Mouse (Mus musculus) forebrain, embryonic 12.5 days (tissue): ENCODE measurements around the gene Col5a3. TPM values are rescaled to one million over a fixed set of nuclear protein-coding genes. Genes with fewer than 3 reads are reported as not detected.
"Not testable (repeated sequence)": the region's sequence is repeated elsewhere in the genome, so short reads cannot be mapped to it uniquely, and the experiment has no call there.

ENCODE experiments used
- ATAC-seq: fragments of 200-750 bp; cut with Nextera tagmentation; 2 replicates; pipeline ENCODE4 v1.8.0; 2017; ENCODE audit warnings: moderate TSS enrichment; ENCODE audit not compliant: low FRiP score
- H3K27ac ChIP-seq: fragments of 300-500 bp; sonication (generic); 2 replicates; pipeline ENCODE4 v1.5.1; 2016; ENCODE audit warnings: mild to moderate bottlenecking
- H3K27me3 ChIP-seq: fragments of 300-500 bp; sonication (generic); 2 replicates; pipeline ENCODE4 v1.6.1; 2016; ENCODE audit warnings: mild to moderate bottlenecking
- H3K36me3 ChIP-seq: fragments of 300-500 bp; sonication (generic); replicated peaks from 2 replicates; pipeline ENCODE4 v1.6.1; 2016; ENCODE audit warnings: mild to moderate bottlenecking
- H3K4me1 ChIP-seq: fragments of 300-500 bp; sonication (generic); 2 replicates; pipeline ENCODE4 v1.6.1; 2016
- H3K4me2 ChIP-seq: fragments of 300-500 bp; sonication (generic); 2 replicates; pipeline ENCODE4 v1.6.1; 2016; ENCODE audit warnings: mild to moderate bottlenecking, moderate library complexity
- H3K4me3 ChIP-seq: fragments of 300-500 bp; sonication (generic); replicated peaks from 2 replicates; pipeline ENCODE4 v1.5.1; 2016; ENCODE audit warnings: mild to moderate bottlenecking
- H3K9ac ChIP-seq: fragments of 300-500 bp; sonication (generic); 2 replicates; pipeline ENCODE4 v1.6.1; 2016; ENCODE audit warnings: mild to moderate bottlenecking
- H3K9me3 ChIP-seq: fragments of 300-500 bp; sonication (generic); 2 replicates; pipeline ENCODE4 v1.6.1; 2016
- WGBS: fragments of 180-500 bp; shearing (Covaris S2); methylation state at CpG from one replicate; pipeline ENCODE4 v1.1.7; 2016; 5-methylcytosine and 5-hydroxymethylcytosine counted together
- polyA plus RNA-seq: library from polyadenylated mRNA; unstranded; fragments of >200 nt; fragmentation: Nextera tagmentation; extraction: Ambion mirVana; gene quantifications from 2 replicates; pipeline ENCODE4 v1.2.1, GENCODE M21; 2016

Gene Col5a3
- 0.29 and 0.55 TPM in 2 replicates for polyA plus RNA-seq

- Histone ChIP-seq H3K9me3 (no peaks in the 10 kb centered on the region), H3K9ac (peak within 1 kb of the TSS; percentile 12; the same call in 1 of the 2 replicates), H3K4me2 (peak within 1 kb of the TSS; percentile 55), H3K27me3 (peaks cover 57% of the 10 kb centered on the region), H3K4me3 (peak within 1 kb of the TSS; percentile 25), H3K27ac (no peak within 1 kb of the TSS), H3K4me1 (peaks cover 13% of the 10 kb centered on the region), H3K36me3 (no peaks in the 10 kb centered on the region)
- ATAC-seq: peak; percentile 61; the same call in 1 of the 2 replicates
- 4% methylated on average over 28 of the region's 29 CpGs for WGBS
Measured at GRCm38 (mm10) chr9:20814521-20815272, at the start of gene Col5a3. Gene Col5a3, minus strand, starts transcription at chr9:20815067.

GRCm38 (mm10) chr9:20862225-20862624, 47.4 kb upstream of the Col5a3 start:
- WGBS: 59% methylated on average over 4 of the region's 4 CpGs
- no peaks in the 10 kb centered on the region for H3K36me3 ChIP-seq
- no peak overlapping the region for H3K9ac ChIP-seq
- peaks cover 42% of the 10 kb centered on the region for H3K27me3 ChIP-seq
- H3K9me3 ChIP-seq: no peaks in the 10 kb centered on the region
- H3K4me3 ChIP-seq: no peak overlapping the region
- H3K4me1 ChIP-seq: no peaks in the 10 kb centered on the region
- no peak overlapping the region for H3K4me2 ChIP-seq
- no peak overlapping the region for H3K27ac ChIP-seq
- no peak for ATAC-seq

GRCm38 (mm10) chr9:20861821-20862220, 47.0 kb upstream of the Col5a3 start:
- Histone ChIP-seq H3K9me3 (no peaks in the 10 kb centered on the region), H3K36me3 (no peaks in the 10 kb centered on the region), H3K27ac (no peak overlapping the region), H3K4me2 (no peak overlapping the region), H3K4me3 (no peak overlapping the region), H3K27me3 (peaks cover 38% of the 10 kb centered on the region), H3K4me1 (no peaks in the 10 kb centered on the region), H3K9ac (no peak overlapping the region)
- ATAC-seq: no peak
- WGBS: 8% methylated on average over 4 of the region's 4 CpGs

- no peaks in the 10 kb centered on the region for H3K4me1 ChIP-seq
- no peaks in the 10 kb centered on the region for H3K9me3 ChIP-seq
- H3K9ac ChIP-seq: no peak overlapping the region
- H3K27me3 ChIP-seq: peaks cover 23% of the 10 kb centered on the region; the same call in 1 of the 2 replicates
- no peak overlapping the region for H3K4me3 ChIP-seq
- WGBS: 60% methylated on average over 6 of the region's 6 CpGs
- no peak for ATAC-seq
- no peaks in the 10 kb centered on the region for H3K36me3 ChIP-seq
- H3K4me2 ChIP-seq: no peak overlapping the region
- H3K27ac ChIP-seq: no peak overlapping the region
Measured at GRCm38 (mm10) chr9:20859926-20860325, 45.1 kb upstream of the Col5a3 start.

- WGBS: 14% methylated on average over 6 of the region's 6 CpGs
- Histone ChIP-seq H3K4me2 (no peak overlapping the region), H3K27ac (no peak overlapping the region), H3K4me1 (no peaks in the 10 kb centered on the region), H3K9ac (no peak overlapping the region), H3K4me3 (no peak overlapping the region), H3K9me3 (no peaks in the 10 kb centered on the region), H3K27me3 (peaks cover 18% of the 10 kb centered on the region; the same call in 1 of the 2 replicates), H3K36me3 (no peaks in the 10 kb centered on the region)
- ATAC-seq: no peak
Measured at GRCm38 (mm10) chr9:20857131-20857530, 42.3 kb upstream of the Col5a3 start.

GRCm38 (mm10) chr9:20850179-20850578, 35.3 kb upstream of the Col5a3 start:
- H3K36me3 ChIP-seq: no peaks in the 10 kb centered on the region
- peaks cover 3% of the 10 kb centered on the region; the same call in 1 of the 2 replicates for H3K27me3 ChIP-seq
- no peak overlapping the region for H3K9ac ChIP-seq
- no peak overlapping the region for H3K4me2 ChIP-seq
- no peak for ATAC-seq
- no peak overlapping the region for H3K4me3 ChIP-seq
- 91% methylated on average over 2 of the region's 2 CpGs for WGBS
- H3K4me1 ChIP-seq: no peaks in the 10 kb centered on the region
- no peak overlapping the region for H3K27ac ChIP-seq
- H3K9me3 ChIP-seq: no peaks in the 10 kb centered on the region

GRCm38 (mm10) chr9:20842670-20843069, 27.8 kb upstream of the Col5a3 start:
- H3K4me2 ChIP-seq: no peak overlapping the region
- no peaks in the 10 kb centered on the region for H3K27me3 ChIP-seq
- WGBS: 35% methylated on average over 2 of the region's 2 CpGs
- ATAC-seq: no peak
- H3K9ac ChIP-seq: no peak overlapping the region
- no peaks in the 10 kb centered on the region for H3K9me3 ChIP-seq
- H3K4me1 ChIP-seq: no peaks in the 10 kb centered on the region
- no peaks in the 10 kb centered on the region for H3K36me3 ChIP-seq
- no peak overlapping the region for H3K27ac ChIP-seq
- no peak overlapping the region for H3K4me3 ChIP-seq

- Histone ChIP-seq H3K27ac (no peak overlapping the region), H3K36me3 (no peaks in the 10 kb centered on the region), H3K9me3 (no peaks in the 10 kb centered on the region), H3K4me3 (no peak overlapping the region), H3K4me1 (no peaks in the 10 kb centered on the region), H3K4me2 (no peak overlapping the region), H3K27me3 (no peaks in the 10 kb centered on the region), H3K9ac (no peak overlapping the region)
- ATAC-seq: no peak
- WGBS: 79% methylated on average over 4 of the region's 4 CpGs
Measured at GRCm38 (mm10) chr9:20842211-20842610, 27.3 kb upstream of the Col5a3 start.

- H3K9me3 ChIP-seq: no peaks in the 10 kb centered on the region
- H3K4me2 ChIP-seq: no peak overlapping the region
- no peaks in the 10 kb centered on the region for H3K36me3 ChIP-seq
- no peak overlapping the region for H3K27ac ChIP-seq
- no peak overlapping the region for H3K9ac ChIP-seq
- H3K27me3 ChIP-seq: no peaks in the 10 kb centered on the region
- WGBS: 59% methylated on average over 6 of the region's 6 CpGs
- no peak overlapping the region for H3K4me3 ChIP-seq
- no peak for ATAC-seq
- H3K4me1 ChIP-seq: no peaks in the 10 kb centered on the region
Measured at GRCm38 (mm10) chr9:20838931-20839330, 24.1 kb upstream of the Col5a3 start.

- H3K4me1 ChIP-seq: no peaks in the 10 kb centered on the region
- 84% methylated on average over 9 of the region's 9 CpGs for WGBS
- no peak overlapping the region for H3K9ac ChIP-seq
- H3K36me3 ChIP-seq: no peaks in the 10 kb centered on the region
- H3K4me2 ChIP-seq: no peak overlapping the region
- no peak overlapping the region for H3K4me3 ChIP-seq
- H3K9me3 ChIP-seq: no peaks in the 10 kb centered on the region
- H3K27ac ChIP-seq: no peak overlapping the region
- no peak for ATAC-seq
- H3K27me3 ChIP-seq: peaks cover 12% of the 10 kb centered on the region
Measured at GRCm38 (mm10) chr9:20837184-20837947, 22.5 kb upstream of the Col5a3 start.

GRCm38 (mm10) chr9:20835431-20835954, 20.6 kb upstream of the Col5a3 start:
- not testable (repeated sequence) for H3K9me3 ChIP-seq, H3K4me2 ChIP-seq, ATAC-seq, H3K4me1 ChIP-seq, H3K27ac ChIP-seq, H3K4me3 ChIP-seq, H3K9ac ChIP-seq, H3K36me3 ChIP-seq
- WGBS: 85% methylated on average over 11 of the region's 11 CpGs
- peaks cover 13% of the 10 kb centered on the region for H3K27me3 ChIP-seq

- WGBS: 62% methylated on average over 1 of the region's 1 CpGs
- Histone ChIP-seq H3K27ac (no peak overlapping the region), H3K9me3 (no peaks in the 10 kb centered on the region), H3K4me1 (peaks cover 6% of the 10 kb centered on the region; the same call in 1 of the 2 replicates), H3K4me2 (no peak overlapping the region), H3K4me3 (no peak overlapping the region), H3K27me3 (peaks cover 19% of the 10 kb centered on the region), H3K36me3 (no peaks in the 10 kb centered on the region), H3K9ac (no peak overlapping the region)
- ATAC-seq: no peak
Measured at GRCm38 (mm10) chr9:20834881-20835280, 20.0 kb upstream of the Col5a3 start.
